Mouse (Mus musculus) bone marrow macrophage, adult 2 months (primary cell): ENCODE measurements around the gene Pacrg.

Experiments used
- CTCF ChIP-seq: IDR thresholded peaks from 2 replicates; pipeline ENCODE4 v1.5.1; 2012; ENCODE audit warnings: low read depth, mild to moderate bottlenecking, low read length, moderate library complexity
- POLR2A ChIP-seq: IDR thresholded peaks from 2 replicates; pipeline ENCODE4 v1.6.1; 2012; ENCODE audit warnings: mild to moderate bottlenecking, low read depth, low read length, borderline replicate concordance

GRCm38 (mm10) chr17:10448417-10448816 lies 391.7 kb downstream of the Pacrg start:
- TF ChIP-seq POLR2A (no peak), CTCF (no peak)
